Mouse (Mus musculus): ENCODE results near the gene Rpp30. TPM values are rescaled to one million over a fixed set of nuclear protein-coding genes. Genes with fewer than 3 reads are reported as not detected.

Rpp30 gene
- polyA plus RNA-seq, 1 experiment from 2014 or later, result 30.8 TPM

- ATAC-seq (ENCODE audit: low read depth), result no peak
- WGBS (ENCODE audit: insufficient replicate concordance), result 70% methylated on average over 2 of the region's 2 CpGs
These were observed 60.1 kb downstream of the Rpp30 start for GRCm38 (mm10) chr19:36143571-36143970.

GRCm38 (mm10) chr19:36148578-36148977 is 65.1 kb downstream of the Rpp30 start:
- H3K36me3 ChIP-seq (ENCODE audit: control insufficient read depth, insufficient read depth), result no peaks in the 10 kb centered on the region
- H3K4me2 ChIP-seq (ENCODE audit: low read depth, low read length), result no peak overlapping the region
- no peak for ATAC-seq (ENCODE audit: low read depth)
- no peak overlapping the region for H3K9ac ChIP-seq (ENCODE audit: low read depth, low read length)
- H3K9me3 ChIP-seq (replicated peaks; ENCODE audit: control insufficient read depth, low read length), result no peaks in the 10 kb centered on the region
- no peaks in the 10 kb centered on the region for H3K4me1 ChIP-seq (ENCODE audit: control insufficient read depth, low read depth, low read length)
- no peak overlapping the region for H3K4me3 ChIP-seq (ENCODE audit: low read depth, low read length)
- H3K27ac ChIP-seq (ENCODE audit: low read length), result no peak overlapping the region
- no peaks in the 10 kb centered on the region for H3K27me3 ChIP-seq (ENCODE audit: control insufficient read depth, insufficient read depth, low read depth, low read length)
- WGBS (ENCODE audit: insufficient replicate concordance), result 69% methylated on average over 6 of the region's 6 CpGs

More at GRCm38 (mm10) chr19:36143571-36143970, 60.1 kb downstream of the Rpp30 start:
- Histone ChIP-seq H3K4me1 (ENCODE audit: control insufficient read depth, low read depth, low read length) (no peaks in the 10 kb centered on the region), H3K9ac (ENCODE audit: low read depth, low read length) (no peak overlapping the region), H3K27ac (ENCODE audit: low read length) (no peak overlapping the region), H3K4me3 (ENCODE audit: low read depth, low read length) (no peak overlapping the region), H3K4me2 (ENCODE audit: low read depth, low read length) (no peak overlapping the region), H3K9me3 (replicated peaks; ENCODE audit: control insufficient read depth, low read length) (no peaks in the 10 kb centered on the region), H3K36me3 (ENCODE audit: control insufficient read depth, insufficient read depth) (no peaks in the 10 kb centered on the region), H3K27me3 (ENCODE audit: control insufficient read depth, insufficient read depth, low read depth, low read length) (no peaks in the 10 kb centered on the region)

- Histone ChIP-seq H3K9ac (ENCODE audit: low read depth, low read length) (no peak overlapping the region), H3K4me2 (ENCODE audit: low read depth, low read length) (no peak overlapping the region), H3K4me1 (ENCODE audit: control insufficient read depth, low read depth, low read length) (no peaks in the 10 kb centered on the region), H3K9me3 (replicated peaks; ENCODE audit: control insufficient read depth, low read length) (no peaks in the 10 kb centered on the region), H3K36me3 (ENCODE audit: control insufficient read depth, insufficient read depth) (no peaks in the 10 kb centered on the region), H3K27ac (ENCODE audit: low read length) (no peak overlapping the region), H3K4me3 (ENCODE audit: low read depth, low read length) (no peak overlapping the region), H3K27me3 (ENCODE audit: control insufficient read depth, insufficient read depth, low read depth, low read length) (no peaks in the 10 kb centered on the region)
- WGBS (ENCODE audit: insufficient replicate concordance), result 52% methylated on average over 4 of the region's 4 CpGs
- ATAC-seq (ENCODE audit: low read depth), result no peak
These were observed 66.9 kb downstream of the Rpp30 start for GRCm38 (mm10) chr19:36150241-36151007.

Other genes with a start within 250 kb of the Rpp30 start
- not detected in 2 replicates for gene Htr7, start 26.2 kb upstream of the Rpp30 start, polyA plus RNA-seq (2015; fragmentation: Nextera tagmentation; extraction: Ambion mirVana)
- 0.14 and 0.19 TPM in 2 replicates for gene Ankrd1, start 36.4 kb downstream of the Rpp30 start, polyA plus RNA-seq (2015; fragmentation: Nextera tagmentation; extraction: Ambion mirVana)

Measured in liver, embryonic 16.5 days (tissue).